Mouse (Mus musculus) thymus, adult 2 months (tissue): ENCODE data around the gene Endou.

Experiments
- CTCF ChIP-seq: fragments of 200-500 bp; IDR thresholded peaks from 2 replicates; pipeline ENCODE4 v1.5.1; 2012; ENCODE audit warnings: mild to moderate bottlenecking, control low read depth, low read length, moderate library complexity, borderline replicate concordance; ENCODE audit not compliant: control insufficient read depth, poor library complexity, insufficient read depth; ENCODE audit errors: extremely low read depth
- POLR2A ChIP-seq: fragments of 200-500 bp; IDR thresholded peaks from 2 replicates; pipeline ENCODE4 v1.6.1; 2012; ENCODE audit warnings: mild to moderate bottlenecking, low read length, control low read depth, moderate library complexity; ENCODE audit not compliant: control insufficient read depth, poor library complexity, insufficient read depth; ENCODE audit errors: extremely low read depth

GRCm38 (mm10) chr15:97749397-97749796 lies 18.3 kb upstream of the Endou start:
- no peak for TF ChIP-seq CTCF
- TF ChIP-seq POLR2A, result no peak
